Mouse (Mus musculus) yolk sac, embryonic 10.5 days (tissue): Measurements from ENCODE around the gene Gp1bb.

ENCODE experiments used
- DNase-seq: peaks from one replicate; pipeline ENCODE4 v3.0.0-alpha.2; 2017; ENCODE audit warnings: low spot score

Gp1bb gene

DNA sequence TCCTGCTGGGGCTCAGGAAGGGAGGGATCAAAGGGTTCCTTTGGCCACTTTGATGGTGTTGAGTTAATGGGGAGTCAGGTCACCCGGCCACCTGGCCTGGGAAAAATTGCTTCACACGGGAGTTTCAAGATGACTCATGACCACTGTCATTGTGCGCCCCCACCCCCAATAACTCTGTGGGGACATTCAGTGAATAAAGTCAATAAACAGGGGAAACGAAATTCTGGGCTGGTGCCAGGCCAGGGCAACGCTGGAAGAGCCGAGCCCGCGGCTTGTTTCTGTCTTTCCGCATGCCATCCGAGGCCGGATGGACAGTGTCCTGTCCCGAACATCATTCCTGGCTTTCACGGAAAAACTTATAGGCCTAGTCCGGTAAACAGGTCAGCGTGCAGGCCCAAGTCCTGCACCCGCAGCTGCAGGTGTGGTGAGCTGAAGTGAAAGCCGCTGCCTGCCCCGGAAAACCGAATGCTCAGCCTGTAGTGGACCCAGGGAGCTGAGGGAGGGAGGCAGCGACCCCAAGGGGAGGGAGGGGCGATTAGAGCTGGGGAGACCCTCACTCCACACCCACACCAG, 41.1 kb downstream of the Gp1bb start:
- no peak for DNase-seq

DNA sequence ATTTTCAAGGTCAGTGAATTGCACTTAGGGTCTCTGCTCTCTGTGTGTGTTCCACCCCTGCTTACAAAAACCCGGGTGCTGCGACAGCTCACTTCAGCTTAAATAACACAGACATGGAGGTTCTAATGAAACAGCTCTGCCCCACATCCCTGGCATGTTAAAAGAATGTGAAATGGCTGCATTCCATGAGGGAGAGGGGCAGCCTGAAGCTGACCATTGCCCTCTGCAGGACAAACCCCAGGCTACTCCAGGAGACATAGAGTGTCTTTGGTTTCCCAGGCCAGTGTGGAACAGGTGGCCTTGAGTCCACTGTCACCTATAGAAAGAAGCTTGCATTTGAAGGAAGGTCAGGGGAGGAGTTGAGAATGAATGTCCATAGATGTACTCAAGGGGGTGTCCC, 41.8 kb downstream of the Gp1bb start:
- DNase-seq: no peak

DNA sequence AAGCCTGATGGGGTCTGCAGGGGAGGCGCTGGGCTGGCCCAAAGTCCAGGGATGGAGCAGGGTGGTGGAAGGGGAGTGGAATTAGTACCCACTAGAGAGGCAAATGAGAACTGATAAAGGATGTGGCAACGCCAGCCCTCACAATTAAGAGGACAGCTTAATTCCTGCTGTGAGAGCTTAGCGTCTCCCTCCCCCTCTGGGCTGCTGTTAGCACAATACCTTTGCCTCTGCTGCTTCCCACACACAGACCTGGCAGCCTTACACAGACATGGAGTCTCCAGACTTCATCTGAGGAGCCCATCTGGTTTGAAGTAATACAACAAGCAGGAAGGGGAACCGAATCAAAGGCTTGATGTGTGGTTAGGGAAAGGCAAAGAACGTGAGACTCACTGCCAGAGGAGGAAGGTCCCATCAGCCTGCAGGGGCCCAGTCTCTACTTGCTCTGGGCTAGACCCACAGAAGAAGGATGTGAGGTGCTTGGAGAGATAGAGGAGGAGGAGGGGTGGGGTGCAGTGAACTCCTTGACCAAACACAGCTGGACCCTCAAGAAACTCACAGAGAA, 44.5 kb downstream of the Gp1bb start:
- no peak for DNase-seq

GRCm38 (mm10) chr16:18577071-18577470, 45.1 kb downstream of the Gp1bb start:
- DNase-seq: no peak

- DNase-seq: no peak
Observed at GRCm38 (mm10) chr16:18574196-18574595, 48.0 kb downstream of the Gp1bb start.
